Mouse (Mus musculus) hindbrain, embryonic 15.5 days (tissue): Measurements from ENCODE around the gene Kif3c. TPM values are rescaled to one million over a fixed set of nuclear protein-coding genes. Genes with fewer than 3 reads are reported as not detected.
A peak's percentile ranks its signal among the peaks of the same experiment; 100 is the strongest.
"Not testable (repeated sequence)": the region's sequence is repeated elsewhere in the genome, so short reads cannot be mapped to it uniquely, and the experiment has no call there.

Experiments used
- ATAC-seq: fragments of 200-750 bp; cut with Nextera tagmentation; 2 replicates; pipeline ENCODE4 v1.8.0; 2017; ENCODE audit warnings: low read depth, moderate number of reproducible peaks, moderate TSS enrichment; ENCODE audit not compliant: low FRiP score
- H3K27ac ChIP-seq: fragments of 300-500 bp; sonication (generic); replicated peaks from 2 replicates; pipeline ENCODE4 v1.5.1; 2015; ENCODE audit warnings: mild to moderate bottlenecking, inconsistent platforms
- H3K27me3 ChIP-seq: fragments of 300-500 bp; sonication (generic); 2 replicates; pipeline ENCODE4 v1.6.1; 2015; ENCODE audit warnings: control low read depth, inconsistent platforms
- H3K36me3 ChIP-seq: fragments of 300-500 bp; sonication (generic); 2 replicates; pipeline ENCODE4 v1.6.1; 2015; ENCODE audit warnings: control low read depth, inconsistent platforms
- H3K4me1 ChIP-seq: fragments of 300-500 bp; sonication (generic); replicated peaks from 2 replicates; pipeline ENCODE4 v1.6.1; 2015; ENCODE audit warnings: control low read depth, inconsistent platforms
- H3K4me2 ChIP-seq: fragments of 300-500 bp; sonication (generic); 2 replicates; pipeline ENCODE4 v1.6.1; 2015; ENCODE audit warnings: moderate library complexity, mild to moderate bottlenecking, inconsistent platforms
- H3K4me3 ChIP-seq: fragments of 300-500 bp; sonication (generic); 2 replicates; pipeline ENCODE4 v1.5.1; 2015; ENCODE audit warnings: mild to moderate bottlenecking, inconsistent platforms
- H3K9ac ChIP-seq: fragments of 300-500 bp; sonication (generic); 2 replicates; pipeline ENCODE4 v1.6.1; 2015; ENCODE audit warnings: inconsistent platforms
- H3K9me3 ChIP-seq: fragments of 300-500 bp; sonication (generic); 2 replicates; pipeline ENCODE4 v1.6.1; 2016; ENCODE audit warnings: control low read depth, inconsistent platforms
- WGBS: fragments of 180-500 bp; shearing (Covaris S2); methylation state at CpG from one replicate; pipeline ENCODE4 v1.1.7; 2015; 5-methylcytosine and 5-hydroxymethylcytosine counted together
- polyA plus RNA-seq: library from polyadenylated mRNA; unstranded; fragments of >200 nt; fragmentation: Nextera tagmentation; extraction: Ambion mirVana; gene quantifications from 2 replicates; pipeline ENCODE4 v1.2.1, GENCODE M21; 2015

Gene Kif3c
- polyA plus RNA-seq, 1 experiment from 2014 or later: 85.8 TPM

GRCm38 (mm10) chr12:3390577-3391262 is 25.8 kb downstream of the Kif3c start:
- Histone ChIP-seq H3K4me3 (no peak overlapping the region), H3K9ac (no peak overlapping the region), H3K4me1 (peaks cover 5% of the 10 kb centered on the region; the same call in 1 of the 2 replicates), H3K9me3 (no peaks in the 10 kb centered on the region), H3K4me2 (no peak overlapping the region), H3K36me3 (peaks cover 56% of the 10 kb centered on the region), H3K27ac (no peak overlapping the region), H3K27me3 (no peaks in the 10 kb centered on the region)
- WGBS: 27% methylated on average over 12 of the region's 12 CpGs
- ATAC-seq: peak; percentile 50; the same call in 1 of the 2 replicates

- Histone ChIP-seq H3K4me1 (no peaks in the 10 kb centered on the region), H3K9ac (no peak overlapping the region), H3K36me3 (peaks cover 56% of the 10 kb centered on the region), H3K27me3 (no peaks in the 10 kb centered on the region), H3K4me3 (no peak overlapping the region), H3K9me3 (no peaks in the 10 kb centered on the region), H3K27ac (no peak overlapping the region), H3K4me2 (no peak overlapping the region)
- WGBS: 78% methylated on average over 1 of the region's 1 CpGs
- no peak for ATAC-seq
Measured at GRCm38 (mm10) chr12:3391276-3391675, 26.3 kb downstream of the Kif3c start.

- Histone ChIP-seq H3K4me2 (no peak overlapping the region), H3K36me3 (peaks cover 56% of the 10 kb centered on the region), H3K4me3 (no peak overlapping the region), H3K9me3 (no peaks in the 10 kb centered on the region), H3K4me1 (no peaks in the 10 kb centered on the region), H3K27me3 (no peaks in the 10 kb centered on the region), H3K27ac (no peak overlapping the region), H3K9ac (no peak overlapping the region)
- WGBS: 61% methylated on average over 4 of the region's 4 CpGs
- ATAC-seq: no peak
Measured at GRCm38 (mm10) chr12:3393140-3393539, 28.2 kb downstream of the Kif3c start.

GRCm38 (mm10) chr12:3396931-3397330 is 32.0 kb downstream of the Kif3c start:
- no peak for ATAC-seq
- Histone ChIP-seq H3K4me2 (no peak overlapping the region), H3K9me3 (no peaks in the 10 kb centered on the region), H3K27me3 (no peaks in the 10 kb centered on the region), H3K27ac (no peak overlapping the region), H3K36me3 (peaks cover 49% of the 10 kb centered on the region), H3K4me1 (no peaks in the 10 kb centered on the region), H3K9ac (no peak overlapping the region), H3K4me3 (no peak overlapping the region)
- WGBS: 97% methylated on average over 8 of the region's 8 CpGs

GRCm38 (mm10) chr12:3405662-3406061 is 40.7 kb downstream of the Kif3c start:
- not testable (repeated sequence) for ATAC-seq, H3K4me2 ChIP-seq, H3K4me1 ChIP-seq, H3K9ac ChIP-seq, H3K9me3 ChIP-seq, H3K27me3 ChIP-seq, H3K27ac ChIP-seq, H3K4me3 ChIP-seq
- 53% methylated on average over 3 of the region's 3 CpGs for WGBS
- peaks cover 35% of the 10 kb centered on the region for H3K36me3 ChIP-seq

GRCm38 (mm10) chr12:3406585-3406984 is 41.7 kb downstream of the Kif3c start:
- Histone ChIP-seq H3K4me2 (no peak overlapping the region), H3K4me3 (no peak overlapping the region), H3K9me3 (no peaks in the 10 kb centered on the region), H3K27me3 (no peaks in the 10 kb centered on the region), H3K4me1 (no peaks in the 10 kb centered on the region), H3K9ac (no peak overlapping the region), H3K27ac (0 out of 2 replicates have a peak overlapping the region, but pooled peaks have one; percentile 1), H3K36me3 (peaks cover 28% of the 10 kb centered on the region)
- peak; percentile 27; the same call in 1 of the 2 replicates for ATAC-seq
- WGBS: 69% methylated on average over 6 of the region's 6 CpGs

- H3K9ac ChIP-seq: no peak overlapping the region
- no peak for ATAC-seq
- WGBS: 89% methylated on average over 4 of the region's 4 CpGs
- H3K4me2 ChIP-seq: no peak overlapping the region
- H3K9me3 ChIP-seq: no peaks in the 10 kb centered on the region
- no peaks in the 10 kb centered on the region for H3K27me3 ChIP-seq
- H3K4me1 ChIP-seq: no peaks in the 10 kb centered on the region
- H3K4me3 ChIP-seq: no peak overlapping the region
- H3K36me3 ChIP-seq: peaks cover 4% of the 10 kb centered on the region; the same call in 1 of the 2 replicates
- H3K27ac ChIP-seq: no peak overlapping the region
Measured at GRCm38 (mm10) chr12:3414956-3415355, 50.0 kb downstream of the Kif3c start.

- WGBS: 89% methylated on average over 3 of the region's 3 CpGs
- Histone ChIP-seq H3K27me3 (no peaks in the 10 kb centered on the region), H3K36me3 (peaks cover 10% of the 10 kb centered on the region), H3K4me2 (no peak overlapping the region), H3K4me3 (no peak overlapping the region), H3K27ac (no peak overlapping the region), H3K9me3 (no peaks in the 10 kb centered on the region), H3K4me1 (no peaks in the 10 kb centered on the region), H3K9ac (no peak overlapping the region)
- no peak for ATAC-seq
Measured at GRCm38 (mm10) chr12:3418761-3419160, 53.8 kb downstream of the Kif3c start.

- ATAC-seq: no peak
- H3K9ac ChIP-seq: no peak overlapping the region
- no peak overlapping the region for H3K4me3 ChIP-seq
- no peaks in the 10 kb centered on the region for H3K27me3 ChIP-seq
- H3K4me2 ChIP-seq: no peak overlapping the region
- H3K9me3 ChIP-seq: no peaks in the 10 kb centered on the region
- peaks cover 6% of the 10 kb centered on the region; the same call in 1 of the 2 replicates for H3K36me3 ChIP-seq
- no peak overlapping the region for H3K27ac ChIP-seq
- WGBS: 97% methylated on average over 2 of the region's 2 CpGs
- H3K4me1 ChIP-seq: peaks cover 15% of the 10 kb centered on the region
Measured at GRCm38 (mm10) chr12:3420519-3420918, 55.6 kb downstream of the Kif3c start.

GRCm38 (mm10) chr12:3422786-3423185 is 57.9 kb downstream of the Kif3c start:
- 94% methylated on average over 1 of the region's 1 CpGs for WGBS
- no peak for ATAC-seq
- H3K36me3 ChIP-seq: peaks cover 6% of the 10 kb centered on the region; the same call in 1 of the 2 replicates
- no peak overlapping the region for H3K4me3 ChIP-seq
- no peaks in the 10 kb centered on the region for H3K9me3 ChIP-seq
- H3K4me2 ChIP-seq: no peak overlapping the region
- no peak overlapping the region for H3K9ac ChIP-seq
- no peaks in the 10 kb centered on the region for H3K27me3 ChIP-seq
- no peak overlapping the region for H3K27ac ChIP-seq
- peaks cover 20% of the 10 kb centered on the region for H3K4me1 ChIP-seq

GRCm38 (mm10) chr12:3424179-3424578 is 59.2 kb downstream of the Kif3c start:
- 92% methylated on average over 2 of the region's 2 CpGs for WGBS
- H3K9me3 ChIP-seq: no peaks in the 10 kb centered on the region
- no peak for ATAC-seq
- H3K36me3 ChIP-seq: peaks cover 6% of the 10 kb centered on the region; the same call in 1 of the 2 replicates
- H3K4me3 ChIP-seq: no peak overlapping the region
- H3K9ac ChIP-seq: no peak overlapping the region
- H3K27ac ChIP-seq: no peak overlapping the region
- H3K27me3 ChIP-seq: no peaks in the 10 kb centered on the region
- H3K4me1 ChIP-seq: peaks cover 30% of the 10 kb centered on the region
- no peak overlapping the region for H3K4me2 ChIP-seq

GRCm38 (mm10) chr12:3425375-3426341 is 60.7 kb downstream of the Kif3c start:
- peaks cover 6% of the 10 kb centered on the region; the same call in 1 of the 2 replicates for H3K36me3 ChIP-seq
- H3K4me2 ChIP-seq: peak overlapping the region; percentile 75
- H3K9ac ChIP-seq: peak overlapping the region; percentile 28
- peaks cover 30% of the 10 kb centered on the region for H3K4me1 ChIP-seq
- H3K4me3 ChIP-seq: peak overlapping the region; percentile 91
- no peaks in the 10 kb centered on the region for H3K9me3 ChIP-seq
- peak; percentile 54 for ATAC-seq
- H3K27me3 ChIP-seq: no peaks in the 10 kb centered on the region
- 45% methylated on average over 15 of the region's 15 CpGs for WGBS
- H3K27ac ChIP-seq: peak overlapping the region; percentile 93
